Mouse (Mus musculus) small intestine, adult 2 months (tissue): ENCODE measurements at regions not wholly inside any gene's neighbourhood (a gene's known extent, or its start where the extent isn't known, plus 50 kb on each side); places are given as distances from the start of the nearest gene placed in this dataset.

Source experiments
- CTCF ChIP-seq: fragments of 200-500 bp; IDR thresholded peaks from 2 replicates; pipeline ENCODE4 v1.5.1; 2012; ENCODE audit warnings: low read depth, mild to moderate bottlenecking, control low read depth, inconsistent platforms, low read length, moderate library complexity, mixed read lengths; ENCODE audit not compliant: insufficient replicate concordance, insufficient read length; ENCODE audit errors: extremely low read depth
- POLR2A ChIP-seq: fragments of 200-500 bp; IDR thresholded peaks from 2 replicates; pipeline ENCODE4 v1.6.1; 2012; ENCODE audit warnings: low read depth, mild to moderate bottlenecking, control low read depth, inconsistent platforms, low read length, moderate library complexity

DNA sequence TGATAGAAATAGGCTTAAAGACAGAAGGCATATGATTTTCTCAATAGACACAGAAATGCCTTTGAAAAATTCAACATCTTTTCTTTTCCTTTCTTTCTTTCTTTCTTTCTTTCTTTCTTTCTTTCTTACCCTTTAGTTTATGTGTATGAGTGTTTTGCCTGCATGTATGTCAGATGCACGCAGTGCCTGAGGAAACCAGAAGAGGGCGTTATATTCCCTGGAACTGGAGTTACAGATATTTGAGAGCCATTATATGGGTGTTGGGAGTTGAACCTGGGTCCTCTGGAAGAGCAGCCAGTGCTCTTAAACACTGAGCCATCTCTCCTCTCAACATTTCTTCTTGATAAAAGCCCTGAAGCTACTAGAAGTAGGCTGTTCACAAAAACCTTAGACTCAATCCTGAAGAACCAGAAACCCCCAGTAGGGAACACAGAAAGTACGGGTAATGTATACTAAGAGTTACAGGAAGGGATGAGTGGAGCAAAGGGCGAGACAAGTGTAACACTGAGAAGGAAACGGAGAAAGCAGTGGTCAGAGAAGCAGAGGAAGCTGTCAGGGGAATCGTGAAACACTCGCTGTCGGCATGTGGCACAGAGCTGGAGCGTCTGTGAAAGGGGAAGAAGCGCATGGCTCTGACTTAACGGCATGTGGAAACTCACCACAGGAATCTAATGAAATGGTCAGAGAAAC lies 2253.4 kb downstream of the 4930444P10Rik start:
- TF ChIP-seq CTCF (no peak), POLR2A (no peak)
